Mouse (Mus musculus) liver, postnatal 0 days (tissue): ENCODE results near the gene Urm1. TPM values are rescaled to one million over a fixed set of nuclear protein-coding genes. Genes with fewer than 3 reads are reported as not detected.
"Not testable (repeated sequence)": the region's sequence is repeated elsewhere in the genome, so short reads cannot be mapped to it uniquely, and the experiment has no call there.

Experiments used
- ATAC-seq: fragments of 200-750 bp; cut with Nextera tagmentation; 2 replicates; pipeline ENCODE4 v1.8.0; 2017; ENCODE audit warnings: mild to moderate bottlenecking, moderate library complexity
- DNase-seq: peaks from one replicate; pipeline ENCODE4 v3.0.0-alpha.2; 2016
- H3K27ac ChIP-seq: fragments of 300-500 bp; sonication (generic); 2 replicates; pipeline ENCODE4 v1.5.1; 2014; ENCODE audit warnings: antibody characterized with exemption, moderate library complexity, mild to moderate bottlenecking, low read depth
- H3K27me3 ChIP-seq: fragments of 300-500 bp; sonication (generic); 2 replicates; pipeline ENCODE4 v1.6.1; 2014; ENCODE audit warnings: low read length, control low read depth, mixed read lengths; ENCODE audit not compliant: insufficient read depth
- H3K36me3 ChIP-seq: fragments of 300-500 bp; sonication (generic); replicated peaks from 2 replicates; pipeline ENCODE4 v1.6.1; 2014; ENCODE audit warnings: mild to moderate bottlenecking, control low read depth, low read length, moderate library complexity, mixed read lengths; ENCODE audit not compliant: insufficient read depth
- H3K4me1 ChIP-seq: fragments of 300-500 bp; sonication (generic); 2 replicates; pipeline ENCODE4 v1.6.1; 2014; ENCODE audit warnings: antibody characterized with exemption, mild to moderate bottlenecking, control low read depth; ENCODE audit not compliant: insufficient read depth
- H3K4me2 ChIP-seq: fragments of 300-500 bp; sonication (generic); 2 replicates; pipeline ENCODE4 v1.6.1; 2014; ENCODE audit warnings: low read depth, mild to moderate bottlenecking, low read length, moderate library complexity, mixed read lengths
- H3K4me3 ChIP-seq: fragments of 300-500 bp; sonication (generic); 2 replicates; pipeline ENCODE4 v1.5.1; 2014; ENCODE audit warnings: low read depth, low read length
- H3K9ac ChIP-seq: fragments of 300-500 bp; sonication (generic); replicated peaks from 2 replicates; pipeline ENCODE4 v1.6.1; 2014; ENCODE audit warnings: mild to moderate bottlenecking, moderate library complexity
- H3K9me3 ChIP-seq: fragments of 300-500 bp; sonication (generic); 2 replicates; pipeline ENCODE4 v1.6.1; 2016; ENCODE audit warnings: mild to moderate bottlenecking, control low read depth, low read length, mixed read lengths
- CTCF ChIP-seq: sonication (generic); IDR thresholded peaks from 2 replicates; pipeline ENCODE4 v1.5.1; 2016; ENCODE audit warnings: antibody characterized with exemption, low read depth
- EP300 ChIP-seq: IDR thresholded peaks from 2 replicates; pipeline ENCODE4 v1.6.1; 2016; ENCODE audit warnings: antibody characterized with exemption, low read depth, mild to moderate bottlenecking
- WGBS: fragments of 180-500 bp; shearing (Covaris S2); extraction: QIAGEN DNeasy Blood & Tissue Kit; methylation state at CpG from one replicate; pipeline ENCODE4 v1.1.7; 2014; ENCODE audit not compliant: insufficient replicate concordance; 5-methylcytosine and 5-hydroxymethylcytosine counted together
- polyA plus RNA-seq: library from polyadenylated mRNA; unstranded; fragments of >200 nt; fragmentation: Nextera tagmentation; extraction: Ambion mirVana; gene quantifications from 2 replicates; pipeline ENCODE4 v1.2.1, GENCODE M21; 2015

Urm1 gene
- 6.6 and 8.7 TPM in 2 replicates for polyA plus RNA-seq

- H3K4me2 ChIP-seq, result peak within 1 kb of the TSS; percentile 95
- H3K27me3 ChIP-seq, result no peaks in the 10 kb centered on the region
- peak; percentile 64 for ATAC-seq
- peaks cover 17% of the 10 kb centered on the region for H3K4me1 ChIP-seq
- H3K36me3 ChIP-seq, result no peaks in the 10 kb centered on the region; the same call in none of the 2 replicates
- WGBS, result 1% methylated on average over 35 of the region's 35 CpGs
- H3K4me3 ChIP-seq, result peak within 1 kb of the TSS; percentile 56
- peak within 1 kb of the TSS; percentile 69 for H3K27ac ChIP-seq
- H3K9ac ChIP-seq, result peak within 1 kb of the TSS; percentile 69
- DNase-seq, result peak; percentile 62
- no peaks in the 10 kb centered on the region for H3K9me3 ChIP-seq
- TF ChIP-seq EP300 (0 out of 2 replicates have a peak, but pooled peaks have one; percentile 7), CTCF (no peak)
Observed at GRCm38 (mm10) chr2:29820025-29820817, at the start of gene Urm1. TSS of gene Urm1 (plus strand) at chr2:29820075.

GRCm38 (mm10) chr2:29770162-29770561 is 49.7 kb upstream of the Urm1 start:
- no peak overlapping the region for H3K4me3 ChIP-seq
- no peaks in the 10 kb centered on the region for H3K36me3 ChIP-seq
- ATAC-seq (no peak), DNase-seq (no peak)
- TF ChIP-seq CTCF, result peak; percentile 44
- no peak for TF ChIP-seq EP300
- H3K9me3 ChIP-seq, result no peaks in the 10 kb centered on the region
- H3K4me2 ChIP-seq, result no peak overlapping the region
- no peak overlapping the region for H3K9ac ChIP-seq
- no peak overlapping the region for H3K27ac ChIP-seq
- H3K4me1 ChIP-seq, result peaks cover 10% of the 10 kb centered on the region
- H3K27me3 ChIP-seq, result no peaks in the 10 kb centered on the region

- H3K27ac ChIP-seq, result peak overlapping the region; percentile 71
- no peak overlapping the region for H3K9ac ChIP-seq
- 45% methylated on average over 8 of the region's 8 CpGs for WGBS
- no peaks in the 10 kb centered on the region for H3K9me3 ChIP-seq
- H3K4me2 ChIP-seq, result no peak overlapping the region
- peaks cover 3% of the 10 kb centered on the region; the same call in 1 of the 2 replicates for H3K36me3 ChIP-seq
- peak; percentile 82 for ATAC-seq
- peaks cover 10% of the 10 kb centered on the region for H3K4me1 ChIP-seq
- DNase-seq, result peak; percentile 40
- H3K4me3 ChIP-seq, result no peak overlapping the region
- TF ChIP-seq EP300, result peak; percentile 77
- no peak for TF ChIP-seq CTCF
- H3K27me3 ChIP-seq, result no peaks in the 10 kb centered on the region
Observed at GRCm38 (mm10) chr2:29771611-29772461, 48.0 kb upstream of the Urm1 start.

- Histone ChIP-seq H3K9ac (no peak overlapping the region), H3K4me1 (peaks cover 10% of the 10 kb centered on the region), H3K36me3 (peaks cover 13% of the 10 kb centered on the region), H3K9me3 (no peaks in the 10 kb centered on the region), H3K4me3 (no peak overlapping the region), H3K27me3 (no peaks in the 10 kb centered on the region), H3K27ac (peak overlapping the region; percentile 71), H3K4me2 (no peak overlapping the region)
- ATAC-seq (0 out of 2 replicates have a peak, but pooled peaks have one; percentile 13), DNase-seq (peak; percentile 37)
- TF ChIP-seq CTCF (no peak), EP300 (no peak)
- WGBS, result 47% methylated on average over 4 of the region's 4 CpGs
Observed at GRCm38 (mm10) chr2:29773323-29773722, 46.6 kb upstream of the Urm1 start.

- ATAC-seq, H3K9ac ChIP-seq, H3K4me2 ChIP-seq, DNase-seq, H3K27ac ChIP-seq, H3K4me3 ChIP-seq, H3K9me3 ChIP-seq, H3K4me1 ChIP-seq, H3K27me3 ChIP-seq: not testable (repeated sequence)
- H3K36me3 ChIP-seq, result peaks cover 69% of the 10 kb centered on the region
- WGBS, result 94% methylated on average over 2 of the region's 2 CpGs
Observed at GRCm38 (mm10) chr2:29781256-29781655, 38.6 kb upstream of the Urm1 start.

- 58% methylated on average over 4 of the region's 4 CpGs for WGBS
Observed at GRCm38 (mm10) chr2:29784290-29784689, 35.6 kb upstream of the Urm1 start.

More at GRCm38 (mm10) chr2:29784290-29784689, 35.6 kb upstream of the Urm1 start:
- no peak overlapping the region for H3K4me3 ChIP-seq
- ATAC-seq (no peak), DNase-seq (no peak)
- H3K4me1 ChIP-seq, result peaks cover 10% of the 10 kb centered on the region
- no peak overlapping the region for H3K4me2 ChIP-seq
- no peaks in the 10 kb centered on the region for H3K27me3 ChIP-seq
- H3K9ac ChIP-seq, result no peak overlapping the region
- no peak overlapping the region for H3K27ac ChIP-seq
- peaks cover 50% of the 10 kb centered on the region for H3K36me3 ChIP-seq
- no peaks in the 10 kb centered on the region for H3K9me3 ChIP-seq
- TF ChIP-seq CTCF (no peak), EP300 (no peak)
